Mouse (Mus musculus) G1E (cell line): ENCODE data around the gene Lrba. TPM values are rescaled to one million over a fixed set of nuclear protein-coding genes. Genes with fewer than 3 reads are reported as not detected.

ENCODE experiments used
- ATAC-seq: 2 replicates; pipeline ENCODE4 v1.8.0; 2016; ENCODE audit warnings: mild to moderate bottlenecking; ENCODE audit not compliant: insufficient number of reproducible peaks, poor library complexity, low FRiP score, severe bottlenecking; ENCODE audit errors: extremely low read depth
- DNase-seq: peaks from one replicate; pipeline ENCODE4 v3.0.0; 2012; ENCODE audit warnings: low spot score
- H3K27me3 ChIP-seq: 2 replicates; pipeline ENCODE4 v1.6.1; 2012; ENCODE audit warnings: mild to moderate bottlenecking, low read length, inconsistent platforms; ENCODE audit not compliant: insufficient read depth
- H3K36me3 ChIP-seq: replicated peaks from 2 replicates; pipeline ENCODE3; 2012; ENCODE audit warnings: mild to moderate bottlenecking, inconsistent platforms
- H3K4me1 ChIP-seq: 2 replicates; pipeline ENCODE4 v1.6.1; 2012; ENCODE audit warnings: low read depth, low read length, inconsistent platforms, mixed read lengths; ENCODE audit not compliant: insufficient read depth
- H3K4me3 ChIP-seq: 2 replicates; pipeline ENCODE4 v1.5.1; 2012; ENCODE audit warnings: low read depth, mild to moderate bottlenecking, inconsistent platforms, low read length, moderate library complexity, mixed read lengths
- H3K9me3 ChIP-seq: replicated peaks from 2 replicates; pipeline ENCODE4 v1.6.1; 2012; ENCODE audit warnings: inconsistent platforms
- CTCF ChIP-seq: IDR thresholded peaks from 2 replicates; pipeline ENCODE4 v1.5.1; 2012; ENCODE audit warnings: low read depth, low read length, inconsistent platforms, mixed read lengths
- GATA1 ChIP-seq: IDR thresholded peaks from 2 replicates; pipeline ENCODE4 v1.6.1; 2012; ENCODE audit warnings: borderline replicate concordance, low read length, inconsistent platforms, mixed read lengths
- GATA2 ChIP-seq: IDR thresholded peaks from 2 replicates; pipeline ENCODE4 v1.6.1; 2012; ENCODE audit warnings: low read depth, low read length, inconsistent platforms, borderline replicate concordance
- POLR2AphosphoS5 ChIP-seq: IDR thresholded peaks from 2 replicates; pipeline ENCODE4 v1.6.1; 2012; ENCODE audit warnings: low read depth, low read length, inconsistent platforms; ENCODE audit not compliant: insufficient replicate concordance
- TAL1 ChIP-seq: conservative IDR thresholded peaks from 2 replicates; pipeline ENCODE4 v1.6.1; 2012; ENCODE audit warnings: low read depth, low read length, inconsistent platforms, mixed read lengths
- polyA plus RNA-seq: library from polyadenylated mRNA; stranded (reverse); fragments of >175 nt; gene quantifications from 2 replicates; pipeline ENCODE4 v1.2.3, GENCODE M21; 2012
- total RNA-seq, 2 experiments: library from RNA; stranded (forward) in 1 of 2; stranded (reverse) in 1 of 2; fragments of 200-1000 nt in 1 of 2; fragments of >200 nt in 1 of 2; fragmentation: Nextera tagmentation in 1 of 2; gene quantifications; 2 replicates each; pipeline ENCODE4 v1.2.3; 2014 to 2017

Lrba gene
- total and polyA plus RNA-seq, 3 experiments: 6.1 to 34.4 (median 30.4) TPM

DNA sequence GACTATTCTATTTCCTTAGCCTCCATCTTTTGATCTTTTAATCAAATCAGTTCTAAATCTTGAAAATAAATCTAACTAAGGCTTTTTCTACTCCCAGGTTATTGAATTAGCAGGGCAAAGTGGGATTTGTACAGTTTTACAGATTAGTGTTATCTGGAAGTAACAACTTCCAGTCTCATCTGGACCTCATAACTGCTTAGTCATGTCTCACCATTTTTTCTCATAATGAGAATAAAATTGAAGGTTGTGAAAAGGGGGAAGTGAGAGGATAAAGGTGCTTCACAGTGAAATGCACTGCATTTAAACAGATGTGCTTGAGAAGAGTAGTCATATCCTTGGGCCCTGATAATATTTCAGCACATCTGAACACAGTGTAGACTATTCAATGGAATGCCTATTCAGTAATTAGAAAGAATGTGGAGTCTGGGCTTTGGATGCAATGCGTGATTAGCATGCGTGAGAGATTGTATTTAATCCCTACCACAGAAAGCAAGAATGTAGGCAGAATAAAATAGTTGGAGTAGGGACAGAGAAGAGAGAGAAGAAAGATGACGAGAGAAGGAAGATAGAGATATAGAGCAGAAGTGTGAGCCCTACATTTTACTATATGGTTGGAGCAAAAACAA lies 298.5 kb downstream of the Lrba start:
- ATAC-seq: no peak
- no peaks in the 10 kb centered on the region for H3K27me3 ChIP-seq
- TF ChIP-seq TAL1 (no peak), GATA1 (no peak), POLR2AphosphoS5 (no peak), GATA2 (no peak), CTCF (no peak)

DNA sequence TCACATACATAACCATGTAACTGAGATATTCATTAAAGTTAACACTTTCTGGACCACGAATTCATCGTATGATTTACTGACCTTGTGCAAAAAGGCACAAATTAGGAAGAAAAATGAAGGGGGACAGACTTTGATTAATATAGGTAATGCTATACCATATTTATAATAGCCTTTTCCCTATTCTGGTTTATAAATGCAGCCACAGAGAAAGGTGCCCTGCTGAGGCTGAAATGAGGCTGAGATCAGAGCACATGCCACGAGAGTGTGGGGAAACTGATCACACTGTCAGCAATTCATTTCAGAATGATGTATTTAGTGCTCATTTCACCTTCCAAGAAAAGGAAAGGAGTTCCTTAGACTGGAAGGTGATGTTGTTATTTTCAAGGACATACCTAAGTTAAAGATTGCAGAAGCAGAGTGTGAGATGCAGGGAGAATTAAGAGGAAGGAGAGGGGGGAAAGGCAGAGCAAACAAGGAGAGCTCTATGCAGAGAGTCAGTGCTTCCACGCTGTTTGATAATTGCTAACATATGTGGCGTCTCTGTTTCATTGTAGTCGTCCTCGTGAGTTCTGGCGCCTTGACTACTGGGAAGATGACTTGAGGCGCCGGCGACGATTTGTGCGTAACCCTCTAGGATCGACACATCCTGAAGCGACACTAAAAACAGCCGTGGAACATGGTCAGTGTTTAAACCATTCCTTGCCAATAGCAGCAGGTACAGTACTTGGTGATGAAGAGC lies 307.2 kb downstream of the Lrba start:
- TF ChIP-seq GATA1: no peak
- no peak for TF ChIP-seq CTCF
- TF ChIP-seq GATA2: no peak
- no peak for TF ChIP-seq POLR2AphosphoS5
- TF ChIP-seq TAL1: no peak
- Histone ChIP-seq H3K4me1 (no peaks in the 10 kb centered on the region), H3K36me3 (peaks cover 2% of the 10 kb centered on the region), H3K27me3 (no peaks in the 10 kb centered on the region), H3K9me3 (no peaks in the 10 kb centered on the region), H3K4me3 (no peak overlapping the region)
- ATAC-seq: no peak
- DNase-seq: no peak

More for the DNA sequence above, 298.5 kb downstream of the Lrba start:
- no peaks in the 10 kb centered on the region for H3K4me1 ChIP-seq
- H3K4me3 ChIP-seq: no peak overlapping the region
- DNase-seq: no peak
- no peaks in the 10 kb centered on the region for H3K36me3 ChIP-seq
- no peaks in the 10 kb centered on the region for H3K9me3 ChIP-seq

DNA sequence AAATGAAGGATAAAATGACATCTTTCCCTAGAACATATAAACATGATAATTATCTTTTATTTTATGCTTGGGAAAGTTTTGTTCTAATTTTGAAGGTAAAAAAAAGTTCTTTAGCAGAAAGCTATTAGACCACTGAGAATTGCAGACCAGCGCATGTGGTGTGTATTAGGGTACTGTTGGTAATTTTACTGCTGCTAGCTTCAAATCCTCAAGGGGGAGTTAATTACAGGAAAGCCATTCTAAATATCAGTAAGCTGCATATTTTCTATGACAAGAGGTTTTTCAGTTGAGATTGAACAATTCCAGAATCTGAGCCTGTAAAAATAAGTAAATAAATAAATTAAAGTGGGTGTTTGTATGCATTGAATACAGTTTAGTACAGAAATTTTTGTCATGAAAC lies 312.3 kb downstream of the Lrba start:
- Histone ChIP-seq H3K4me1 (peaks cover 8% of the 10 kb centered on the region), H3K4me3 (no peak overlapping the region), H3K27me3 (no peaks in the 10 kb centered on the region), H3K9me3 (no peaks in the 10 kb centered on the region), H3K36me3 (peaks cover 2% of the 10 kb centered on the region)
- no peak for DNase-seq
- TF ChIP-seq GATA1: no peak
- no peak for ATAC-seq

DNA sequence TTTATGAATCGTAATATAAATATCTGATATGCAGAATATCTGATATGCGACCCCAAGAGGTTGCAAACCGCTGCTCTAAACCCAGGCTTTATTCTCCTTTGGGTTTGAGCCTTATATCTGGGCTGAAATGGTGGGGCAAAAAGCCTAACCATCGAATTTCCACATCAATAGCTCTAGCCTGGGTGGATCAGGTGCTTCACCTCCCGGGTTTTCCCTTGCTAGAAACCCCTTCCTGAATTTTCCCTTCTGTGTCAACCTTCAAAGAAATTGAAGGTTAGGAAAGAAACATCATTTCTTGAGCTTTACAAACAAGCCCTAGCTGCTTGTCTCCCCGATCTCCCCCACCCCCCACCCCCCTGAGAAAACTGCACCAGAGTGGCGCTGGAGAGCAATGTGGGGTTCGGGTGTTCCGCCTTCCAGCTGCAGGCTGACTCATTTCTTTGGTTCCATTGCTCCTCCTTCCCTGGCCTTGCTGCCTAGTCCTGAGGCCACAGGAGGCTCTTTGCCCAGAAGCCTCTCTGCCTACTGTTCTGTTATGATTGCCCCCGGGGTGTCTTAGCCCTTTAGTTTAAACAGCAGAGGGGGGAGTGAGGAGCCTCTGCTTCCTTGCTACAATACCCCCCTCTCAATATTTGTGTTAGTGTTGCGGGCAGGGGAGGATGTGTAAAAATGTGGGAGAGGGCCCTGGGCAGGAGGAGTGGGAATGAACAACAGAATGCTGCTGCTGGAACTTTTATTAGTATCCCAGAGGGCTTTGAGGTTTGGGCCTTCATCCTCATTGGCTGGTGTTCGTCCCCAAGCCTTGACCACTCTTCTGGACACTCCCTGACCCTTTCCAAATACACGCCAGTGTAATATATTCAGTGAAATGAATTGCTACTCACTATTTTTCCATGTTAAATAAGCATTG lies 314.4 kb downstream of the Lrba start:
- Histone ChIP-seq H3K4me1 (peaks cover 8% of the 10 kb centered on the region), H3K36me3 (no peaks in the 10 kb centered on the region), H3K9me3 (no peaks in the 10 kb centered on the region), H3K27me3 (no peaks in the 10 kb centered on the region), H3K4me3 (no peak overlapping the region)
- peak; percentile 8 for DNase-seq
- ATAC-seq: no peak
- TF ChIP-seq POLR2AphosphoS5 (no peak), CTCF (no peak), GATA1 (no peak), GATA2 (no peak), TAL1 (no peak)

DNA sequence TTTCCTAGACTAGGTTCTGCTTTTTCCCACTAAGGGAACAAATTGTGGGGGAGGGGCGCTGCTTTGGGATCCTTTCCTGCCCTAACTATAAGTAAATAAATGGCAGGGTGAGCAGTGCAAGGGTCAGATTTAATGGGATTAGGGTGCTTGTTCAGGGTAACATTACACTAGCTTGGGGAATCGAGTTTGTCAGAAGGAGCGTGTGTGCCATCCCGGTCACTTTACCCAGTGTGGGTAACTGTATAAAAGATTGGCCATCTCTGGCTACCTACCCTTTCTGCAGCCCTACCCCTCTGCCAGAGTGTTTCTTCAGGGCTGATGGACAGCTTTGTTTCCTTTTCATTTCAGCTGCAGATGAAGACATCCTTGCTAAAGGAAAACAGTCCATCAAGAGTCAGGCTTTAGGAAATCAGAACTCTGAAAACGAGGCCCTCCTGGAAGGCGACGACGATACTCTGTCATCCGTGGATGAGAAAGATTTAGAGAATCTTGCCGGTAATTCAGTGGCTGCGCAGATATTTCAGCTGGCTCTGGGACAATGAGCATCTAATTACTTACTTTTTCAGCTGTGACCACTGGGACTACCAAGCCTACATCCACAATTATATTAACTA lies 315.2 kb downstream of the Lrba start:
- Histone ChIP-seq H3K36me3 (no peaks in the 10 kb centered on the region), H3K4me3 (no peak overlapping the region), H3K9me3 (no peaks in the 10 kb centered on the region), H3K4me1 (peaks cover 9% of the 10 kb centered on the region), H3K27me3 (no peaks in the 10 kb centered on the region)
- TF ChIP-seq GATA2 (no peak), CTCF (no peak), TAL1 (no peak)
- no peak for ATAC-seq
- no peak for DNase-seq

DNA sequence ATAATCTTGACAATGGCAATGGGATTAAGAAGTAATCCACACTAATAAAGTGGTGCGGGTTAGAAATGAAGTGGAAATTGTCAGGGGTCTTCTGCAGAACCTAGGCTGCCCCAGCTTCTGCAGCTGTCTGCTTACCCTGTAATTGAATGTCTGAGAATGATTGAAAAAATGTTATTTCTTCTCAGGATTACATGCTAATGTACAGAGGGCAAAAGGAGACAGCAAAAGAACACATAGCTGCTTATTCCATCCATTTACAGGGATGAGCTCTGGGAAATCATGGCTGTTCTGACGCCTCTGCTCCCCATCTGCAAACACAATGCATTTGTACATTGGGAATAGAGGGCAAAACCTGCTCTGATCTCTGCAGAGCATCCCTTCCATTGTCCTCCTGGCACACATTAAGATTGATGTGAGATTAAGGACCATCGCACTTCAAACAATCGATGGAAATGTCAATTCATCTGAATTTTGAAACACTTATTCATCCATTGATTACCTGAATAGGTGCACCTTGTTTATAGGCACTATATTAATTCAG lies 316.7 kb downstream of the Lrba start:
- no peak overlapping the region for H3K4me3 ChIP-seq
- peaks cover 10% of the 10 kb centered on the region for H3K4me1 ChIP-seq
- no peak for DNase-seq
- no peaks in the 10 kb centered on the region for H3K36me3 ChIP-seq
- no peaks in the 10 kb centered on the region for H3K9me3 ChIP-seq
- no peak for ATAC-seq
- H3K27me3 ChIP-seq: no peaks in the 10 kb centered on the region
- TF ChIP-seq CTCF (no peak), TAL1 (no peak), GATA2 (no peak), POLR2AphosphoS5 (no peak), GATA1 (no peak)
